Mouse (Mus musculus): ENCODE results near the gene Ect2l.

Gene Ect2l

DNA sequence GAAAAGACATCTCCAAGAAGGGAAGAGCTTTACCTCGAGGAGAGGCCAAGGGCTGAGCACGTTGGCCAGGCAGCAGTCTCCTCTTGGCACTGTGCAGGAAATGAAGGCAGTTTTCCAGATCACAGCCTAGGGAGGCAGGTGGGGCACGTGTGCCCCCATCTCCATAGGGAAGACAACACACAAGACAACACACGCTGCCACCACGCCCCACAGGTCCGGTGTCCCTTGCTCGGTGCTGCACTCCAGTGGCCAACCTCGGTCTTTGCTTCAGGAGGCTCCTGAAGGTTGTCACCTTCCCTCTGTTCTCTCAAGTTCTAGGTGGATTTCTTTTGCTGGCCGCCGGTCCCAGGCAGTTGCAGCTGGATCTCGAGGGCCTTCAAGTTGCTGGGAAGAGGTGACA is at the start of gene Ect2l:
Ect2l (minus strand) TSS at position 165 of the 400 bp plus-strand sequence.
- peak; percentile 50 for DNase-seq

- no peak for DNase-seq
These were observed 40.7 kb upstream of the Ect2l start for GRCm38 (mm10) chr10:18251345-18251744.

GRCm38 (mm10) chr10:18243614-18244013 is 32.9 kb upstream of the Ect2l start:
- no peak for DNase-seq

GRCm38 (mm10) chr10:18237191-18237590 is 26.5 kb upstream of the Ect2l start:
- no peak for DNase-seq

DNA sequence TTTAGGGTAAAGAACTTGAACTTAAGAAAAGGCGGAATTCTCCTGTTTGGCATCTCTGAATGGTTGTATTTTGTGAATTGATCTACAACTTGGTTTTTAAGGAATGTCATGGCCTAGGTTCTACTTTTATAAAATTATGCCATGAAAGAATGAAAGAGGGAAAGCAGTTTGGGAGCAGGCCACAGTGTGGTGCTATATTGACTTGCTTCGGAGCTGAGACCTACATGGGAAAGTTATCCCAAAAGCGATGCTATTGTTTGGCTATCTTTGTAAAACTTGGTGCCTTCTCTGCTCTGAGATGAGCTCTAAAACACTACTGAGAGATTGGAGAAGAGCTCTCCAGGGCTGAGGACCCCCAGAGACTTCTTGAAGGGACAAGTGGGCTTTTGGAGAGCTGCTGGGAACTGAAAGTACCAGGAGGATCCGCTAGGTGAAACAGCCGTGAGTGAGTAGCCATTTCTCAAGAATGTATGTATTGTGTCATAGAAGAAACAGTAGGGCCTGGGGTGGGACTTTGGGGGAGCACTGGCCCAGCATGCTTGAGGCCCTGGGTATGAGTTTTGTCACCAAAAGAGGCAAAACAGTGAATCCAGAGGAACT is 25.7 kb upstream of the Ect2l start:
- DNase-seq = no peak

GRCm38 (mm10) chr10:18235402-18235747 is 24.7 kb upstream of the Ect2l start:
- DNase-seq = no peak

GRCm38 (mm10) chr10:18234560-18235401 is 24.1 kb upstream of the Ect2l start, which contains the start of gene Ccdc28a:
Gene Ccdc28a, minus strand, starts transcription at chr10:18234998.
- peak; percentile 95 for DNase-seq

- no peak for DNase-seq
These were observed 23.2 kb upstream of the Ect2l start for GRCm38 (mm10) chr10:18233891-18234290.

- DNase-seq = no peak
These were observed 13.7 kb upstream of the Ect2l start for GRCm38 (mm10) chr10:18224386-18224785.

GRCm38 (mm10) chr10:18219351-18219750 is 8.7 kb upstream of the Ect2l start:
- no peak for DNase-seq

DNA sequence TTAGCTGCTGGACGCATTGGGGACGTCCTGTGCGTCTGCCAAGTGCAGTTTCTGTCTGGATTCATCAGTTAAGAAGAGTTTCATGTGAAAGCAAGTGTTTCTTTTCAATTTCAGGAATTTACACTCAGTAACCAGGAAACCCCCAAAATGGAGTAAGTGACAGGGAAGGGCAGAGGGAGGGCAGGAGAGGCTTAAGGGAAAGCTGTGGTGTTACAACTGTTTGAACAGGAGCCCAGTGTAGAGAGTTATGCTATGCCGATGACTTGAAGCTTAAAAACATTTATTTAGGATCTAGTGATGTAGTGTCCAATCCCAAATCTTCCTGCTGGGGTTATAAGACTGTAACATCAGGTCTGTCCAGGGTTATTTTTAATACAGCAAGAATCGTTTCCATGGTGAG is 3.4 kb upstream of the Ect2l start:
- no peak for DNase-seq

GRCm38 (mm10) chr10:18213373-18213772 is 2.7 kb upstream of the Ect2l start:
- DNase-seq = no peak

GRCm38 (mm10) chr10:18210119-18210518 is 571 bp downstream of the Ect2l start:
- DNase-seq = no peak

- no peak for DNase-seq
These were observed 6.6 kb downstream of the Ect2l start for GRCm38 (mm10) chr10:18204067-18204466.

DNA sequence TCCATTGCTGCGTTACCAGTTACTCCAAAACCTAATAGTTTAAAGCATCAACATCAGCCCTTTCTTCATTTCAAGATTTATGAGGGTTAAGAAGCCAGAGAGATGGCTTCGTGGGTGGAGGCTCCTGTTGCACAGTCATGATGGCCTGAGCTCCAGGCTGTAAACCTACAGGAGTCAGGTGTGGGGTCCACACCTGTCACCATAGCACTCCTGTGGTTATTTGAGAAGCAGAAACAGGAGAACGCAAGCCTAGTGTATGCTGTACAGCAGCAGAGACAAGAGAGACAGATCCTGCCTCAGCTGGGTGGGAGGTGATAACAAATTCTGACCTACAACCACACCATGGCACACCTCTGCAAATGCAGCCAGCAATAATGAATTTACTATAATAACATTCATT is 8.3 kb downstream of the Ect2l start:
- no peak for DNase-seq

DNA sequence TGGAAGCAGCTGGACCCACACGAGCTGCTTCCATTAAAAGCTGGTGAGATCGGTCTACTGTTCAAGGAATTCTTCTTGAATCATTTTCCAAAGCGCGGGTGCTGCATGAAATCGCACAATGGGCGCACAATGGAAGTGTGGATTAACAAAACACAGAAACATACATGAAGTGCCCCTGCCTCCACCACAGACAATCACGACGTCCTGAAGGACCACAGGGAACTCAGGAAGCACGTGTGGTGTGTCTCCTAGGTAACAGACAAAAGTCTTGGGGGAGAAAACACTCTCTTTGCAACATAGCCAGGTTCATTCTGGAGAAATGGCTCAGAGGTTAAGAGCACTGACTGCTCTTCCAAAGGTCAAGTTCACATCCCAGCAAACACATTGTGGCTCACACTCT is 10.0 kb downstream of the Ect2l start:
- no peak for DNase-seq

GRCm38 (mm10) chr10:18199919-18200318 is 10.8 kb downstream of the Ect2l start:
- DNase-seq = no peak

DNA sequence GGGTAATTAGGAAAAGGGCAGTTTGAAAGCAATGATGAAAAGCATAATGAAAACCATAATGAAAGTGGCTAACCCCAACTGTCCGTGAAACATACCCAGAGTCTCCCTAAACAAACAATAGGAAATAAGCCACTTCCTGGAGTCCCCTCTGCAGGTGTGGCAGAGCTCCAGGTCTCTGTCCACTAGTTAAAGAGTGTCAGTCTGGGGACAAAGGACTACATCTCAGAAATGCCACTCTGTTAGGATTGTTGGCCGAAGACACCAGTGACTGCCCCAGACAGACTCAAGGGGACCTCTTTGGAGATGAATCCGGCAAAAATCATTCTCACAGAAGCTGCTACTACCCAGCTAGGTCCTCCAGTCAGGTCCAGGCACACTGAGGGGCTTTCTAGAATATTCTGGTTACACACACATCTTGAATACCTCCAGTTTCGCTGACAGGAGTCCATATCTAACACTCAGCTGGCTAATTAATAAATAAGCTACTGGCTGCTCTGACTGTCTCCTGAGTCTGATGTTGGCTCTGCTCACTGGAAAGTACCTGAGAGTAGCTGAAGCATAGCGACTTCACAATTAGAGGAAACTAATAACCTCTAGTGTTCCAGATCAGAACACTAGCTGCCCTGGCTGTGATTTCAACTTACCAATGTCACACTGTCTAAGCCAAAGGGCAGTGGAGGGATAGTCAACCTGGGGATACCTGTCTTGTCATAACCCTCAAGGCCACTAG is 12.2 kb downstream of the Ect2l start:
- no peak for DNase-seq

GRCm38 (mm10) chr10:18197206-18197979 is 13.3 kb downstream of the Ect2l start:
- DNase-seq = peak; percentile 73

DNA sequence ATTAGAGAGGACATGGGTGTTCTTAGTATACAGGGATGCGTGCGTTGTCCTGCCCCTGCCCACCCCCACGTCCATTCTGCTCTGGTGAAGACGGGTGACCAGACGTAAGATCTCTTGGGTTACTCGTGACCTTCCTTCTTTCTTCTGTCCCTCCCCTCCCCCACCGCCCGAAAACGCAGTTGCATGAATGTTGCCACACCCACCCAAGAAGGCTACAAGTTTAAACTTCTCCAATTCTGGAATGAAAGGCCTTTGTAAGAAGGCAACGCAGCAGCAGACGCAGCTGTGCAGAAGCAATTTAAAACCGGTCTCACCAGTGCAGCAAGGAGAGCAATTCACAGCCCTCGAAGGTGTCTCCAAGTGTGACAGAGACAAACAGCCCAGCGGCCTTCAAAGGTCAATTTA is 16.0 kb downstream of the Ect2l start:
- no peak for DNase-seq

- no peak for DNase-seq
These were observed 16.5 kb downstream of the Ect2l start for GRCm38 (mm10) chr10:18194156-18194555.

GRCm38 (mm10) chr10:18193221-18193620 is 17.5 kb downstream of the Ect2l start:
- no peak for DNase-seq

DNA sequence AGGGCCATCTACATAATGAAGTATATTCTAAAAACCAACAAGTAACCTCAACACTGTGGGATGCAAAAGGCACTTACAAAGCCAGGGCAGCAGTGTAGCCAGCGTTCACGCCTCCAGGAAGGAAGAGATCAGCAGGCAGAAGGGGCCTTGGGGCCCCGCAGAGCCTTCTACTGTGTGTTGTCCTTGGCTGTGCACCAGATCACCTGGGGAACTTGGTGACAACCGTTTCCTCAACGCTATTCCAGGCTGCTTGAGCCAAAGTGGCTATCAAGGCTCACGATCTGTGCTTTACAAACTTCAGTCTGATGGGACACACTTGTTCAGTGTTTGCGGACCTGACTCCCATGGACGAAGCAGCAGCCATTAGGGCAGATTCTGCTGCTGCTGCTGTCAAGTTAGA is 19.0 kb downstream of the Ect2l start:
- no peak for DNase-seq

All from thymus, postnatal 14 days (tissue).